Mouse (Mus musculus) C2C12 (cell line): ENCODE results near the gene Zc3hav1l. TPM values are rescaled to one million over a fixed set of nuclear protein-coding genes. Genes with fewer than 3 reads are reported as not detected.

ENCODE experiments used
- H3K27me3 ChIP-seq: one replicate; pipeline ENCODE4 v1.6.1; 2011; ENCODE audit not compliant: control insufficient read depth, insufficient read depth, insufficient read length
- H3K36me3 ChIP-seq: one replicate; pipeline ENCODE4 v1.6.1; 2011; ENCODE audit not compliant: control insufficient read depth, insufficient read depth
- H3K4me3 ChIP-seq: one replicate; pipeline ENCODE4 v1.5.1; 2011; ENCODE audit warnings: mild to moderate bottlenecking, control low read depth; ENCODE audit not compliant: poor library complexity, insufficient read depth, severe bottlenecking
- H3K79me2 ChIP-seq: one replicate; pipeline ENCODE4 v1.6.1; 2011; ENCODE audit not compliant: control insufficient read depth, insufficient read depth
- H3K79me3 ChIP-seq: one replicate; pipeline ENCODE4 v1.6.1; 2011; ENCODE audit warnings: low read depth, control low read depth
- H3ac ChIP-seq: one replicate; pipeline ENCODE3; 2011; ENCODE audit warnings: low read depth; ENCODE audit not compliant: control insufficient read depth, insufficient read length
- CEBPB ChIP-seq: IDR thresholded peaks from one replicate; pipeline ENCODE4 v1.6.1; 2011; ENCODE audit warnings: low read depth, mild to moderate bottlenecking, control low read depth, moderate library complexity
- CTCF ChIP-seq: IDR thresholded peaks from one replicate; pipeline ENCODE4 v1.5.1; 2011; ENCODE audit not compliant: control insufficient read depth, insufficient read depth, insufficient read length
- FOSL1 ChIP-seq: IDR thresholded peaks from one replicate; pipeline ENCODE4 v1.8.0; 2011; ENCODE audit warnings: mild to moderate bottlenecking, low read length; ENCODE audit not compliant: poor library complexity, insufficient read depth, severe bottlenecking
- MAX ChIP-seq: IDR thresholded peaks from one replicate; pipeline ENCODE4 v1.6.1; 2011; ENCODE audit warnings: mild to moderate bottlenecking, control low read depth
- MYOD1 ChIP-seq: IDR thresholded peaks from one replicate; pipeline ENCODE4 v1.6.1; 2011; ENCODE audit warnings: low read depth; ENCODE audit not compliant: control insufficient read depth, insufficient read length
- MYOG ChIP-seq: IDR thresholded peaks from one replicate; pipeline ENCODE4 v1.6.1; 2011; ENCODE audit not compliant: control insufficient read depth, insufficient read length; ENCODE audit errors: extremely low read depth
- USF1 ChIP-seq: IDR thresholded peaks from one replicate; pipeline ENCODE4 v1.6.1; 2011; ENCODE audit warnings: low read depth, mild to moderate bottlenecking, control low read depth, moderate library complexity
- polyA plus RNA-seq: library from polyadenylated mRNA; unstranded; fragments of >200 nt; fragmentation: generic; extraction: Trizol; gene quantifications from one replicate; pipeline ENCODE4 v1.2.1, GENCODE M21; 2012; ENCODE audit warnings: missing spikeins

The Zc3hav1l gene
- polyA plus RNA-seq, 1 experiment: 1.7 TPM

DNA sequence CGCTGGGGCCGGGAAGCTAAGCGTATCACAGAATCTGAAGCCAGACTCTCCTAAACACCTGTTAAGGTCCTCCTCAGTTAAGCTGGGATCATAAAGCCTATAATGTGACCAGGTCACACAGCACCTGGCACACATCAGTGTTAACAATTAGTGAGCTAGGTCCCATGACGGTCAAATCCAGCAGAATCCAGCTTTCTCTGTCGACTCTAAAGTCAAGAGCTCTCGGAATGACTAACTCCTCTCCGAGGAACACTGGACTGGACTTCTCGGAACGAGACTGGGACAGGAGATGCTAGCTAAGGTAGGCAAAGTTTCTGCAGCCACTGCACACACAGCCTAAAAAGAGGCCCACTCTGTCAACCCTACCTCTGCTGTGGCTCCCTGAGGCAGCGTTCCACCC is 46.9 kb downstream of the Zc3hav1l start:
- Histone ChIP-seq H3K79me3 (no peaks in the 10 kb centered on the region), H3K36me3 (no peaks in the 10 kb centered on the region), H3K79me2 (peaks cover 7% of the 10 kb centered on the region), H3K4me3 (no peak overlapping the region), H3ac (no peak overlapping the region), H3K27me3 (no peaks in the 10 kb centered on the region)
- TF ChIP-seq CTCF: no peak
- TF ChIP-seq USF1: no peak
- no peak for TF ChIP-seq FOSL1
- no peak for TF ChIP-seq MYOD1
- TF ChIP-seq CEBPB: no peak
- no peak for TF ChIP-seq MAX
- no peak for TF ChIP-seq MYOG

DNA sequence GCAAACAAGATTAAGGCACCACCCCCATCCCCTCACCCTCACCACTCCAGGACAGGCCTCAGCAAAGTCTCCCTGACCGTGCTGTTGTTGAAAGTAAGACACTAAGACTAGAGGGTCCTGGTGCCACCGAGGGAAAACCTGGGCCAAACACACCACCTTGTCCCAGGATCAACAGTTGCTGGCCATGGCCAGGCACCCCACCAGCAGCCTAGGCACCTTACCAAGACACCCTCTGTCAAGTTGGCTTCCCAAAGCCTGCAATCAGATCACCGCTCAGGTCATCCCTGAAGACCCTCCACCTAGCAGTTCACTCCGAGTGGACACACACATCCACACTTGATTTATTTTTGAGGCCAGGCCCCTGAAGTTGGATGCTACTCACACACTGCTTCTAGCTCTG is 47.6 kb downstream of the Zc3hav1l start:
- Histone ChIP-seq H3K4me3 (no peak overlapping the region), H3K36me3 (no peaks in the 10 kb centered on the region), H3K79me3 (no peaks in the 10 kb centered on the region), H3K79me2 (peaks cover 7% of the 10 kb centered on the region), H3ac (no peak overlapping the region), H3K27me3 (no peaks in the 10 kb centered on the region)
- TF ChIP-seq CEBPB: no peak
- no peak for TF ChIP-seq USF1
- no peak for TF ChIP-seq CTCF
- no peak for TF ChIP-seq FOSL1
- no peak for TF ChIP-seq MAX
- no peak for TF ChIP-seq MYOD1
- no peak for TF ChIP-seq MYOG

DNA sequence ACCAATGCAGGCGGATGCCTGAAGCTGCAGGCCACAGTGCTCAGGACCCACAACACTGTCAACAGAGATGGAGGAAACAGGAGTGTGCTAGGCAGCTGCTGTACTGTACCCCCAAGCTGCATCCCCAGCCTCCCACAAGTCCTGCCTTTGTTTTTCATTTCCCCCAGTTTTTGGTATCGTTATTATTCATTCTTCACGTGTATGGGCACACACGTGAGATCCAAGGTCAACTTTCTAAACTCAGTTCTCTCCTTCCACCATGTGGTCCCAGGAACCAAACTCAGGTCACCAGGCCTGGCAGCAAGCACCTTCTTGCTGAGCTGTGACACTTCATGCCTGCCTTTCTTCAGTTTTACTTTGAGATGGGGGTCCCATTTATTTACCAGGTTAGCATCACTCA is 51.7 kb downstream of the Zc3hav1l start:
- no peak for TF ChIP-seq CEBPB
- TF ChIP-seq MYOG: no peak
- no peak for TF ChIP-seq USF1
- no peak for TF ChIP-seq MYOD1
- TF ChIP-seq MAX: no peak
- no peak for TF ChIP-seq FOSL1
- TF ChIP-seq CTCF: no peak
- H3K27me3 ChIP-seq: no peaks in the 10 kb centered on the region
- H3K36me3 ChIP-seq: no peaks in the 10 kb centered on the region
- no peaks in the 10 kb centered on the region for H3K79me3 ChIP-seq
- H3ac ChIP-seq: no peak overlapping the region
- H3K4me3 ChIP-seq: no peak overlapping the region
- peaks cover 6% of the 10 kb centered on the region for H3K79me2 ChIP-seq

DNA sequence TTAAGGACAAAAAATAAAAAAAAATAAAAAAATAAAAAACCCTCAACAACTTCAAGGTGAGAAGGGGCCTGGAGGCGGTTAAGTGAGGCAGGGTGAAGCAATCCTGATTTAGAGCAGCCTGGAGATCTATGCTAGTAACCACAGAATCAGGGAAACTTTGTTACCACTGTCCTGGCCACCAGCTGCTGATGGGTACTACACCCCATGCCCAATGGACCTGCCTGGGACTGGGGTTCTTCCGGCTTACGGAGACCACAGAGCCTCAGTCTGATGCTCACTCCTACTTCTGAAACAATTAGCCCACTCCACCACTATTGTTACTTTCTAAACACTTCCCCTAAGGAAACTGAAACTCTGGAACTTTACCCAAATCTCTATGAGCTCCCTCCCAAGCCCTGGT is 54.3 kb downstream of the Zc3hav1l start:
- no peaks in the 10 kb centered on the region for H3K79me3 ChIP-seq
- TF ChIP-seq MYOD1 (no peak), FOSL1 (no peak), MAX (no peak), MYOG (no peak), CTCF (no peak), USF1 (no peak), CEBPB (no peak)
- no peak overlapping the region for H3ac ChIP-seq
- H3K79me2 ChIP-seq: no peaks in the 10 kb centered on the region
- H3K4me3 ChIP-seq: no peak overlapping the region
- no peaks in the 10 kb centered on the region for H3K27me3 ChIP-seq
- no peaks in the 10 kb centered on the region for H3K36me3 ChIP-seq

DNA sequence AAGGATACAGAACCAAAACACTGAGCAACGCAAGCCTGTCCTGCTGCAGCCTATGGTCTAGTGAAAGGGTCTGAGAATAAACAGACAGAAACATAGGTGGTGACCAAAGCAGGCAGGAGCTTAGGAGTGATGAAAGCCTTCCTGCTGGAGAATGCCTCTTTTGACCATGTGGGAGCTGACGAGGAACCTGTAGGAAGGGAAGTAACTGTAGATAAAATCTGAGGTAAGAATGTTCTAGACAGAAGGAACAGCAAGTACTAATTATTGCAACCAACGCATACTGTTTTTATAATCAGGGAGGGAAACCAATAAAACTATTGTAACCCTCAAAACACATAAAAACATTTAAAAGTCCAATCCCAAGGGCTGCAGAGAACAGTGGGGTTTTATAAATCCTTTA is 54.9 kb downstream of the Zc3hav1l start:
- no peak overlapping the region for H3ac ChIP-seq
- H3K79me2 ChIP-seq: no peaks in the 10 kb centered on the region
- no peaks in the 10 kb centered on the region for H3K36me3 ChIP-seq
- no peaks in the 10 kb centered on the region for H3K27me3 ChIP-seq
- no peak overlapping the region for H3K4me3 ChIP-seq
- H3K79me3 ChIP-seq: no peaks in the 10 kb centered on the region
- no peak for TF ChIP-seq MAX
- no peak for TF ChIP-seq MYOG
- TF ChIP-seq USF1: no peak
- TF ChIP-seq FOSL1: no peak
- no peak for TF ChIP-seq MYOD1
- no peak for TF ChIP-seq CTCF
- TF ChIP-seq CEBPB: no peak

DNA sequence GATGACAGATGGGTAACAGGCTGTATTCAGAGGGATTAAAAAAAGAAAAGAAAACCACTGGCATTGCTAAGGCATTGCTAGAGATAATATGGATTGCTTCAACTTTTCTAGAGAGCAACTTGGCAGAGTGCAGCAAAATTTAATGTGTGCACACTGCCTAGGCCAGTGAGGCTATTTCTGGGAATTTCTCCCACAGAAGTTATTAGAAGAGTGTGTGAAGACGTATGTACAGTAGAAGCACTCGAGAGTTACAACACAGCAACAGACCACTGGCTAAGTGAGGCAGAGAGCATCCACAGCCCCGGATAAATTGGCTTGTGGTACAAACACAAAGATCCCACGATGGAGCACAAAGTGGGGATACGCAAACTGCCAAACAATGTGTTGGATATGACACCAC is 56.2 kb downstream of the Zc3hav1l start:
- no peaks in the 10 kb centered on the region for H3K27me3 ChIP-seq
- TF ChIP-seq MYOG: no peak
- TF ChIP-seq CTCF: no peak
- TF ChIP-seq MYOD1: no peak
- TF ChIP-seq CEBPB: no peak
- no peak for TF ChIP-seq MAX
- TF ChIP-seq USF1: no peak
- no peak for TF ChIP-seq FOSL1

More for the DNA sequence above, 56.2 kb downstream of the Zc3hav1l start:
- no peak overlapping the region for H3ac ChIP-seq
- no peaks in the 10 kb centered on the region for H3K79me2 ChIP-seq
- no peak overlapping the region for H3K4me3 ChIP-seq
- no peaks in the 10 kb centered on the region for H3K79me3 ChIP-seq
- no peaks in the 10 kb centered on the region for H3K36me3 ChIP-seq
